Mouse (Mus musculus) limb, embryonic 15.5 days (tissue): ENCODE results near the gene Scube2. TPM values are rescaled to one million over a fixed set of nuclear protein-coding genes. Genes with fewer than 3 reads are reported as not detected.

Experiments used
- ATAC-seq: fragments of 200-750 bp; cut with Nextera tagmentation; 2 replicates; pipeline ENCODE4 v1.8.0; 2017; ENCODE audit warnings: low read depth, moderate TSS enrichment; ENCODE audit not compliant: insufficient number of reproducible peaks, low FRiP score, low TSS enrichment
- H3K27ac ChIP-seq: fragments of 300-500 bp; sonication (generic); 2 replicates; pipeline ENCODE4 v1.5.1; 2015; ENCODE audit warnings: moderate library complexity, mild to moderate bottlenecking, inconsistent platforms
- H3K27me3 ChIP-seq: fragments of 300-500 bp; sonication (generic); 2 replicates; pipeline ENCODE4 v1.6.1; 2015; ENCODE audit warnings: inconsistent platforms
- H3K36me3 ChIP-seq: fragments of 300-500 bp; sonication (generic); 2 replicates; pipeline ENCODE4 v1.6.1; 2015; ENCODE audit warnings: inconsistent platforms
- H3K4me1 ChIP-seq: fragments of 300-500 bp; sonication (generic); 2 replicates; pipeline ENCODE4 v1.6.1; 2015; ENCODE audit warnings: inconsistent platforms
- H3K4me2 ChIP-seq: fragments of 300-500 bp; sonication (generic); 2 replicates; pipeline ENCODE4 v1.6.1; 2015; ENCODE audit warnings: mild to moderate bottlenecking, inconsistent platforms
- H3K4me3 ChIP-seq: fragments of 300-500 bp; sonication (generic); 2 replicates; pipeline ENCODE4 v1.5.1; 2015; ENCODE audit warnings: mild to moderate bottlenecking, inconsistent platforms
- H3K9ac ChIP-seq: fragments of 300-500 bp; sonication (generic); 2 replicates; pipeline ENCODE4 v1.6.1; 2015; ENCODE audit warnings: inconsistent platforms
- H3K9me3 ChIP-seq: fragments of 300-500 bp; sonication (generic); 2 replicates; pipeline ENCODE4 v1.6.1; 2016; ENCODE audit warnings: inconsistent platforms
- WGBS: fragments of 180-500 bp; shearing (Covaris S2); methylation state at CpG from one replicate; pipeline ENCODE4 v1.1.7; 2015; 5-methylcytosine and 5-hydroxymethylcytosine counted together
- polyA plus RNA-seq: library from polyadenylated mRNA; unstranded; fragments of >200 nt; fragmentation: Nextera tagmentation; extraction: Ambion mirVana; gene quantifications from 2 replicates; pipeline ENCODE4 v1.2.1, GENCODE M21; 2015

Gene Scube2
- polyA plus RNA-seq, 1 experiment from 2014 or later = 11.6 TPM

- Histone ChIP-seq H3K4me1 (0 out of 2 replicates have a peak, but pooled peaks cover 2% of the 10 kb centered on the region), H3K36me3 (no peaks in the 10 kb centered on the region), H3K4me3 (no peak overlapping the region), H3K4me2 (no peak overlapping the region), H3K9ac (no peak overlapping the region), H3K9me3 (no peaks in the 10 kb centered on the region), H3K27me3 (no peaks in the 10 kb centered on the region), H3K27ac (no peak overlapping the region)
- WGBS = 72% methylated on average over 3 of the region's 3 CpGs
- ATAC-seq = no peak
These were observed 74.7 kb downstream of the Scube2 start for GRCm38 (mm10) chr7:109790818-109791217.

- no peaks in the 10 kb centered on the region for H3K9me3 ChIP-seq
- H3K4me3 ChIP-seq = no peak overlapping the region
- H3K27me3 ChIP-seq = peaks cover 12% of the 10 kb centered on the region; the same call in 1 of the 2 replicates
- 79% methylated on average over 2 of the region's 2 CpGs for WGBS
- H3K4me2 ChIP-seq = no peak overlapping the region
- no peak overlapping the region for H3K27ac ChIP-seq
- H3K9ac ChIP-seq = no peak overlapping the region
- H3K36me3 ChIP-seq = no peaks in the 10 kb centered on the region
- ATAC-seq = no peak
- H3K4me1 ChIP-seq = no peaks in the 10 kb centered on the region
These were observed 77.6 kb downstream of the Scube2 start for GRCm38 (mm10) chr7:109787860-109788259.

DNA sequence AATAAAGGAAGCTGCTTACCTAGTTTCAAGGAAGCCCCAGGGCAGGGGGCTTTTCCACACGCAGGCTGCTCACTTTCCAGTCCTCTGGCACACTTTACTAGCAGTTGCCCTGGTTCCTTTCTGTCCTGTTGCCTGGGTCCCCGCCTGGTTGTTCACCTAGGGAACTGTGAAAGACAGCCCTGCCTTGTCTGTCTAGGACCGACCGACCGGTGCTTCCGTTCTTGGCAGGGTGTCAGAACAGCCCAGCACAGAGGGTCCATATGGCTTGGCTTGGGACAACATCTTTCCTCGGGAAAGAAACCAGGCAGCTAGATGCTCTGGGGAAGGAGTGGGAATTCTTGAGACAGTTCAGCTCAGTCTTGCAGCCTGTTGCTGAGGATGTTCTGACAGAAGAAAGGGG lies 82.2 kb downstream of the Scube2 start:
- Histone ChIP-seq H3K4me1 (peaks cover 14% of the 10 kb centered on the region), H3K9me3 (no peaks in the 10 kb centered on the region), H3K36me3 (no peaks in the 10 kb centered on the region), H3K9ac (no peak overlapping the region), H3K4me2 (no peak overlapping the region), H3K27ac (no peak overlapping the region), H3K4me3 (no peak overlapping the region), H3K27me3 (peaks cover 51% of the 10 kb centered on the region)
- 36% methylated on average over 7 of the region's 7 CpGs for WGBS
- ATAC-seq = no peak

DNA sequence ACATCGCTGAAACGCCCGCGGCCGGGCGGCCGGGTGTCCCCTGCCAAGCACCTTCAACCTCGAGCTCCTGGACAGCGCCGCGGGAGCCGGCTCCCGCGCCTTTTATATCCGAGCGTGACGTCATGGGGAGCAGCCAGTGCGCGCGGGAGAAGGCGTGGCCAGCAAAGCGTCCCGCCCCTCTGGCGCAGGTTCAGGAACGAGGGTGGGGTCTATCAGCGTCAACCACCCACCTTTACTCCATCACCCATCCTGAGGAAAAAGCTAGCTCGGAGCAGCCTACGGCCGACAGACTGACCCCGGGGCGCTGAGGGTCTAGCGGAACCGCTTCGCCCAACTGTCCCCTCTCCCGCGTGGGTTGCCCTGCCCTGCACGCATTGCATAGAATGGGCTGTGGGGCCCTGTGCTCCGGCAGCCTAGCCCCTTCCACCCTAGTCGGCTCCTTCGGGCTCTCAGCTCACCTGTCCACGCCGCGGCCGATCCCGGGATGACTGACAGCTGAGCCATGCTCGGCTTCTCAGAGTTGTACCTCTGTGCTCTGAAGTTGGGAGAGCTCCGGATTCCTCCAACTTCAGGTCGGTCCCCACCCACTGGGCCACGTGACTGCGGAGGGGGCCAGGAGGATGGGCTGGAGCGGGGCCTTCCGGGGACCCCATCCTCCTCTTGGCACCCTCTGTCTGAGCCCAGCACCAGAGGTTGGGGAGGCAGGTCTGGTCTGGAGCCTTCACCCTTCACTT lies 83.8 kb downstream of the Scube2 start, which contains the start of gene Nrip3:
Nrip3 (minus strand) TSS at position 556 of the 734 bp plus-strand sequence.
- WGBS = 2% methylated on average over 52 of the region's 52 CpGs
- peaks cover 51% of the 10 kb centered on the region for H3K27me3 ChIP-seq
- no peaks in the 10 kb centered on the region for H3K36me3 ChIP-seq
- H3K9me3 ChIP-seq = no peaks in the 10 kb centered on the region
- peaks cover 14% of the 10 kb centered on the region for H3K4me1 ChIP-seq
- 0 out of 2 replicates have a peak within 1 kb of the TSS, but pooled peaks have one; percentile 2 for H3K9ac ChIP-seq
- H3K27ac ChIP-seq = no peak within 1 kb of the TSS
- H3K4me2 ChIP-seq = peak within 1 kb of the TSS; percentile 99
- 0 out of 2 replicates have a peak, but pooled peaks have one; percentile 59 for ATAC-seq
- peak within 1 kb of the TSS; percentile 48 for H3K4me3 ChIP-seq

DNA sequence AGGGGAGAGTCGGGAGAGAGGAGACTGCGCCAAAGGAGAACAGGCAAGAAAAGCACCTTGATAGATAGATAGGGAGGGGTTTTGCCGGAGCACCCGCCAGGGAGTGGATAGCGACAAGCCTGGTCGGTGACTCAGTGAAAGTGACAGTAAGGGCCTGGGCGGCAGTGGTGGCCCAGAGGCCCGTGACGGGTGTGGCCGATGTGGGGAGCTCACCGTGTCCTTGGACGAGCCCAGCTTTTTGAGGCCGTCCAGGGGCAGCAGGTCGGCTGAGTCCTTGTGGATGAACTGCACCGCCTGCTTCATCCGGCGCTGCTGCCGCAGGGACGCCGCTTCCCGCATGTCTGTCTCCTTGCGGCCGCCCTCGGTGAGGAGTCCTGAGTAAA lies 84.4 kb downstream of the Scube2 start:
- Histone ChIP-seq H3K4me3 (peak overlapping the region; percentile 48), H3K9me3 (no peaks in the 10 kb centered on the region), H3K27me3 (peaks cover 51% of the 10 kb centered on the region), H3K4me1 (peaks cover 14% of the 10 kb centered on the region), H3K4me2 (peak overlapping the region; percentile 99), H3K9ac (0 out of 2 replicates have a peak overlapping the region, but pooled peaks have one; percentile 1), H3K27ac (no peak overlapping the region), H3K36me3 (no peaks in the 10 kb centered on the region)
- ATAC-seq = 0 out of 2 replicates have a peak, but pooled peaks have one; percentile 43
- 2% methylated on average over 24 of the region's 24 CpGs for WGBS

GRCm38 (mm10) chr7:109772251-109772650 lies 93.2 kb downstream of the Scube2 start:
- no peak overlapping the region for H3K9ac ChIP-seq
- H3K27ac ChIP-seq = no peak overlapping the region
- no peaks in the 10 kb centered on the region for H3K27me3 ChIP-seq
- no peak overlapping the region for H3K4me3 ChIP-seq
- H3K4me1 ChIP-seq = no peaks in the 10 kb centered on the region
- H3K36me3 ChIP-seq = no peaks in the 10 kb centered on the region
- no peak overlapping the region for H3K4me2 ChIP-seq
- ATAC-seq = no peak
- H3K9me3 ChIP-seq = no peaks in the 10 kb centered on the region

GRCm38 (mm10) chr7:109768699-109769383 lies 96.6 kb downstream of the Scube2 start:
- no peak overlapping the region for H3K27ac ChIP-seq
- no peak overlapping the region for H3K9ac ChIP-seq
- WGBS = 44% methylated on average over 2 of the region's 2 CpGs

DNA sequence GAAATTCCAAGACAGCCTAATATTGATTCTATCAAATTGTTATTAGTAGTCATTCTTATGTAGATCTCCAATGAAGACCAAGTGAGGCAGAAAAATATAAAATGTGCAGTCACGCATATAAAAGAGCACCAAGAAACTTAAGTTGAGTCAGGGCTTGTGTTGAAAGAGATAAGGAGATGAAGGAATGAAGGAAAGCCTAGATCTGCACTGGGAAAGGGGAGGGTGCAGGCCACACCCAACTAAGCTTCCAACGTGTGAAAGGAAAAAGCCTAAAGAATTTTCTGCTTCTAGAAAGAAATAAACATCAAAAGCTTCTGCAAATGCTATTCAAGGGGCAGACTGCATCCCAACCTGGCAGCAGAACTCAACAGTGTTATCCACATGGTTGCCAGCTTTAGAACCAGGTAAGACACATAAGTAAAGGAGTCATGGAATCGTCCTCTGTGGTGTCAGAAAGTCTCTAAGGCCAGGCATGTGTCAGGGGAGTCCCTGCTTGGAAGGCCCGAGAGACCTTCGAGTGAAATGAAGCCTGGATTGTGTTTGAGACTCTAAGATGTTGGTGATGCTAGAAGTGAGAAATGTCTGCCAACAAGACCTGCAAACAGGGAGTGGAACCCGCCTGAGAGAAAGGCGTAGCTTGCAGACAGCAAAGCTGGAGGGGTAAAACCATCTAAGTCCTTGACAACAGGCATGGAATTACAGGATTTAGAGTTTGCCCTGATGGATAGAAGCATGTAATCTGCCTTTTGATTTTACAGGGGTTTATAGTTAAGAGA lies 97.7 kb downstream of the Scube2 start:
- H3K27me3 ChIP-seq = no peaks in the 10 kb centered on the region
- H3K36me3 ChIP-seq = no peaks in the 10 kb centered on the region
- H3K27ac ChIP-seq = no peak overlapping the region
- no peak overlapping the region for H3K4me2 ChIP-seq
- H3K9ac ChIP-seq = no peak overlapping the region
- no peak for ATAC-seq
- no peak overlapping the region for H3K4me3 ChIP-seq
- no peaks in the 10 kb centered on the region for H3K9me3 ChIP-seq
- H3K4me1 ChIP-seq = no peaks in the 10 kb centered on the region
- WGBS = 73% methylated on average over 7 of the region's 7 CpGs

More at GRCm38 (mm10) chr7:109768699-109769383, 96.6 kb downstream of the Scube2 start:
- no peaks in the 10 kb centered on the region for H3K4me1 ChIP-seq
- no peak overlapping the region for H3K4me3 ChIP-seq
- H3K36me3 ChIP-seq = no peaks in the 10 kb centered on the region
- ATAC-seq = no peak
- H3K4me2 ChIP-seq = no peak overlapping the region
- no peaks in the 10 kb centered on the region for H3K27me3 ChIP-seq
- no peaks in the 10 kb centered on the region for H3K9me3 ChIP-seq

- Histone ChIP-seq H3K4me1 (no peaks in the 10 kb centered on the region), H3K4me2 (no peak overlapping the region), H3K27ac (no peak overlapping the region), H3K36me3 (no peaks in the 10 kb centered on the region), H3K9me3 (no peaks in the 10 kb centered on the region), H3K27me3 (no peaks in the 10 kb centered on the region), H3K4me3 (no peak overlapping the region), H3K9ac (no peak overlapping the region)
- no peak for ATAC-seq
- 48% methylated on average over 2 of the region's 2 CpGs for WGBS
These were observed 101.5 kb downstream of the Scube2 start for GRCm38 (mm10) chr7:109764009-109764408.

- no peak for ATAC-seq
- H3K4me2 ChIP-seq = no peak overlapping the region
These were observed 109.2 kb downstream of the Scube2 start for GRCm38 (mm10) chr7:109756291-109756690.

DNA sequence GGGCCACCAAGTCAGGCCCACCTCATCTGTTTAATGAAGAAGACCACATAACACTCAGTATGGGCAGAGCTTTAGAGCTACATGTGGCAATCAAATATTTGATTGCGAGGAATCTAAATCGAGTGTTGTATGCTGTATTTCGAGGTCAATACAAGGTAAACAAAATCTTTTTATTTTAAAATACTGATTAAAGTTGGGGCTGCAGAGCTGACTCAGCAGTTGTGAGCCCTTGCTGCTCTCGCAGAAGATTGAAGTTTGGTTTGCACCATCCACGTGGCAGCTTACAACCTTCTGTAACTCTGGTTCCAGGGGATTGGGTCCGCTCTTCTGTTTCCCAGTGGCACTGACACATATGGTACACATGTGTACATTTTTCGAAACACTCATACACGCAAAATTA lies 111.4 kb downstream of the Scube2 start:
- H3K9me3 ChIP-seq = no peaks in the 10 kb centered on the region
- no peak overlapping the region for H3K4me2 ChIP-seq
- WGBS = 86% methylated on average over 8 of the region's 8 CpGs
- no peaks in the 10 kb centered on the region for H3K36me3 ChIP-seq
- H3K4me1 ChIP-seq = peaks cover 16% of the 10 kb centered on the region
- H3K27me3 ChIP-seq = no peaks in the 10 kb centered on the region
- ATAC-seq = no peak
- H3K27ac ChIP-seq = no peak overlapping the region
- no peak overlapping the region for H3K9ac ChIP-seq
- H3K4me3 ChIP-seq = no peak overlapping the region

More at GRCm38 (mm10) chr7:109756291-109756690, 109.2 kb downstream of the Scube2 start:
- H3K4me3 ChIP-seq = no peak overlapping the region
- H3K27me3 ChIP-seq = no peaks in the 10 kb centered on the region
- H3K4me1 ChIP-seq = peaks cover 15% of the 10 kb centered on the region
- H3K9me3 ChIP-seq = no peaks in the 10 kb centered on the region
- WGBS = 90% methylated on average over 3 of the region's 3 CpGs
- no peak overlapping the region for H3K27ac ChIP-seq
- no peaks in the 10 kb centered on the region for H3K36me3 ChIP-seq
- H3K9ac ChIP-seq = no peak overlapping the region
